Mouse (Mus musculus) frontal cortex, postnatal 36 days (tissue): ENCODE data around the gene Col5a3.

ENCODE experiments used
- DNase-seq, 2 experiments: peaks; one replicate each; pipeline ENCODE4 v3.0.0; 2022; ENCODE audit warnings: low spot score in 2 of 2

Gene Col5a3

DNA sequence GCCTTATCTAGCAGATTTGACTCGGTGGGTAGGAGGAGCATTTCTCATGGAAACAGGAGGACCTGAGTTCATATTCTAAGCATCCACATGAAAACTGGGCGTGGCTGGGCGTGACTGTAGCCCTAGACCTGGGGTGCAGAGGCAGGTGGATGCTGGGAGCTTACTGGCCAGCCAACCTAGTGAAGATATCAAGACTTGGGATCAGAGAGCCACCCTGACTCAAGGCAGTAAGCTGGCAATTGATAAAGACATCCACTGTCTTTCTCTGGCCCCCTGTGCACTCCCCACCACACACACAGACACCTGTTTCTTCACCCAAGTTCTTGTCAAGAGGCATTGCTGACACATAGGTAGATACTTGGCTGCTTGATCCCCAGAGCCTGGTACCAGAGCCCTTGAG is 66.3 kb downstream of the Col5a3 start:
- no peak for DNase-seq

DNA sequence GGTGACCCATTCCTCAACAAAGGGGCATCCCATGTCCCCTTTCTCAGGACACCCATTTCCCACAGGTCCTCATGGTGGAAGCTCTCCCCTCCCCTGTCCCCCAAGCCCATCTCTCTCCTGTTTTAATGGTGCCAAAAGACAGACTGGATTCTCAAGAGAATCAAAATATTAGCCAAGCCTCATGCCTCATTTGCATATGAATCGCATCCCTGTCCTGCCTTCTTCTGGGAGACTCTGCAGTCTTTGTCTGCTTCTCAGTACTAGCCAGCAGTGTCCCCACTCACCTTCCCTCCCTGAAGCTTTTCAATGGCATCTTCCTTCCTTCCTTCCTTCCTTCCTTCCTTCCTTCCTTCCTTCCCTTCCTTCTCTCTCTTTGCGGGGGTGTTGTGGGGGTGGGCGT is 67.2 kb downstream of the Col5a3 start:
- DNase-seq, result no peak

DNA sequence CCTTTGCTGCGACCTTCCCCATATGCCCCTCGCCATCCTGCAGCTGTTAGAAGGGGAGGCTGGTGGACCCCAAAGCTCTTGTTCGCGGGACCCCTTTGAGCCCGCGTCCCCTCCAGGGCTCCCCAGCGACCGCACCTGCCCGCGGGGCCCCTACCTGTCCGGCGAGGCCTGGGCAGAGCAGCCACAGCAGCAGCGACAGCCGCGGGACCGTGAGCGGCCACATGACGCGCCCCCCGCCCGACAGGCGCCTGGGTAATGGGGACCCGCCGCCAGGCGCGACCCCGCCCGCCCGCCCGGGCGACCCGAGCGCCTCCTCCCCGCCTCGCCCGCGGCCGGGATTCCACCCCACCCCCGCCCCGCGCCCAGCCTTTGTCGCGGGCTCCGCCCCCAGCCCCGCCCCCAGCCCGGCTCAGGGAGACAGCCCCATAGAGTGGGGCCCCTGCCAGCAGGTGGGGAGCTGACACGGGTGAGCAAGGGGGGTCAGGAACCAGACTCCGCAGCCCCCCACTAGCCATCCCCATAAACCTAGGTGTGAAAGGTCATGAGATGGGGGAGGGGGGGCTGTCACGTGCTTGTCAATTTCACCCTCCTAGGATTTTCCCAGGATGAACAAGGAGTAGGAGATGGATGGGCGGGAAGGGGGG is 68.7 kb downstream of the Col5a3 start, which contains the start of gene Olfm2:
Olfm2 (minus strand) TSS at position 333 of the 644 bp plus-strand sequence.
- no peak for DNase-seq

DNA sequence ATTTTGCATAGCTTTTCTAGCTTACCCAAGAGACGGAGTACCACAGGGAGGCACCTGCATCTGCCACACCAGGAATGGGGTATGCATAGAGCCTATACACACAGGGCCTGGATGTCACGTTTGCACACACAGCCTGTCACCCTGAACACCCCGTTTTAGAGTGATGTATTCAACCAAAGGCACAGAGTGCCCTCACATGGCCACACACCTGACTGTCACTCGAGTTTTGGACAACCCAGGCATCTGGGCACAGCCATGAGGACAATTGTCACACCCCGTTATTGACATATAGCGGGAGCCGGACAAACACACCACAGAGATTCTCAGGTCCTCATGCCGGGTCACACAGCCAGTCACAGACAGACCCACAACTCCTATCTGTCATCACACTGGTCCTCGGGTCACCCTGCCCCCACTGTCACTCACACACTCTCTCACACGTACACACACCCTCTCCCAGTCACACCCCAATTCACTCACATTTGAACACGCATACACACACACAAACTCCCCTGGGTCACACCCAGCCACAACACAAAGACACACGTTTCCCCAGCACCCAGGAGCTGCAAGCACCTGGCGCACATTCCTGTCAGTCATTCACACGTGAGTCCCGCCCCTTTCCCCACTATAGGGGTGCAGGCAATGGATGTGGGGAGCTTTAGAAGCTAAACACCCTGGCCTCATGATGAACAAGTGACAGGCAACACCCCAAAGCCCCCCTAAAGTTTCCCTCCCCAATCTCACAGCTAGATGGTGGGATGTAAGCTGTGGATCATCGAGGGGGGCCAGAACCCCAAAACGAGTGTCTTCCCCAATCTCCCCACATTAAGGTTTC is 69.5 kb downstream of the Col5a3 start:
- no peak for DNase-seq

DNA sequence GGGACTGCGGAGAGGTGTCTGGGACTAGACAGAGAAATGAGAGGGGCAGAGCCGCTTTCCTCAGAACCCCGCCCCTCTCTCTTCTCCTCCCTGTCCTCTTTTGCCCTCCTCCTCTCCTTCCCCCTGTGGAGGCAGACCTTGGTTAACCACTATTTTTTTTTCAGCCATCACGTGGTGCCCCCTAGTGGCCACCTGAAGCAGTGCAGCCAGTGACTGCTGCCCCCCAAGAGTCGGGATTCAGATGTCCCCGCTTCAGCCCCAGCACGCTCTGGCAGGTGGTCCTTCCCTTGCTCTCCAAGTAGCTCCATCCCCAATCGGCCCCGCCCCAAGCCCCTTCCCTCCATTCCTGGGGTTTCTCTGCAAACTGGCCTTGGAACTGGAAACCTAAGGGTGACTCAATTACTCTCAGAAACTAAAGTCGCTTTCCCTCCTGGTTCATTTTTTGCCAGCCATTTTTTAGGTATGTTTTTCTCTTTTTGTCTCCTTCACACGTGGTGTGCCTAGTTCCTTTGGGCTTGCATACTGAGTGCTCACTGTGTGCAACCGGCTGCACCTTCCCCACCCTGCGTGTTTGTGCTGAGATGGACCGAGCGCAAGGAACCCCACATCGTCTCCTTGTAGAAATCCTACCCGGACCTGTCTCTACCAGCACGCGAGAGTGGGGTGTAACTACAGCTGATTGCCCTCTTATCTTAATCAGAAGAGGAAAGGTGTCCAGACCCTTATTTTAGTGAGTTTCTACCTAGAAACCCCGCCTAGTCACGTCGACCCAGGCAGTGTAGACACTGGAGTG is 70.7 kb downstream of the Col5a3 start:
- DNase-seq, result peak in 1 of 2 experiments; percentile 52

DNA sequence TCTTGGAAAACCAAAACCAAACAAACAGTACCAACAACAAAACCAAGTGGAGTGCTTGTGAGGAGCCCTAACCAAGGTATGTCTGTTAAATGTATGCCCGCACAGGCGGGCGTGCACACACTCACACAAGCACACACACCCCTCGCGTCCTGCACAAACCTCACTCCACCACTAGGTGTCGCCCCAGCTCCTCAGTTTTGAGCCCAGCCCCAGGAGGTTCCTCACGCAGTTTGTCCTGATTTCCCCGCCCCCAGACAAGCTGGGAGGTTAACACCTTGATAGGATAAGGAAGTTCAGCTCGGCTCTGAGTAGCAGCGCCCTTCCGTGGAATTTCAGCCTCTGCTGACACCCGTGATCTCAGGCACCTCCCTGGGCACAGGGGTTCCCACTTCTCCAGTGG is 74.5 kb downstream of the Col5a3 start:
- DNase-seq, result peak; percentile 81 to 87

DNA sequence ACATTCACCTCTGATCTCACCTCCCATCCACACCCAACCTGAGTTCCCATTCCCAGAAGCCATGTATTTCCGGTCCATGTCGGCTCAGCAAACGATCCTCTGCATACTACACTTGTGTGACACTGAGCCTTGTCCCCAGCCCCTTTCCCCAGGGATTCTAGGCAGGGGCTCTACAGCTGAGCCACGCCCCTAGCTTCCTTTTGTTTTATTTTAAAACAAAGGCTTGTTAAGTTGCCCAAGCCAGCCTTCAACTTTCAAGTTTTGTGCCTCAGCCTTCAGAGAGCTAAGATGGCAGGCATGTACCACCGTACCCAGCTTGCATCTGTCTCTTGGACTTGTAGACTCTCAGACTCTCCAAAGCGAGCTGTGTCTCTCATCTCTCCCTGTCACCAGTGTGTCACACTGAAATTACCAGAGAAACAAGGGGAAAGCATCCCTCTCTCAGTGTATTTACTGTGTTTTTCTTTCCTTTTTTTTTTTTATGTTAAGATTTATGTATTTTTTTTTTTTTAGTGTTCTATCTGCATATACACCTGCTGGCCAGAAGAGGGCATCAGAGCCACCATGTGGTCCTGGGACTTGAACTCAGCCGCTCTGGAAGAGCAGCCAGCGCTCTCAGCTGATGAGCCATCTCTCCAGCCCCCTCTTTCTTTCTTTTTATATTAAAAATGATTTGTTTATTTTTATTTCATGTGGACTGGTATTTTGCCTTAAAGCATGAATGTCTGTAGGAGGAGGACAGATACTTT is 76.4 kb downstream of the Col5a3 start:
- DNase-seq, result no peak

DNA sequence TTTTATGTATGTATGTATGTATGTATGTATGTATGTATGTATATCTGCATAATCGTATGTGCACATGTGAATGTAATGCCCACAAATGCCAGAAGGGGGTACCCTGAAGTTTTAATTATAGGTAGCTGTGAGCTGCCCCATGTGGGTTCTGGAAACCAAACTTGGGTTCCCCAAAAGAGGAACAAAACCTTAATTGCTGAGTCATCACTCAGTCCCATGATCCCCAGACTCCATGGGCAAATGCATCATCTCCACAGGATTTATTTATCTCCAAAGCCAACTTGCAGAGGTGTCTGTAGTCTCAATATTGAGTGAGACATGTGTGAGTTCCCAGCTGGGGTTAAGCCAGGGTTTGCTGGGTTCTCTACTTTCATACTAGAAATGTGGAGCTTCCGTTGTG is 77.6 kb downstream of the Col5a3 start:
- DNase-seq, result no peak

DNA sequence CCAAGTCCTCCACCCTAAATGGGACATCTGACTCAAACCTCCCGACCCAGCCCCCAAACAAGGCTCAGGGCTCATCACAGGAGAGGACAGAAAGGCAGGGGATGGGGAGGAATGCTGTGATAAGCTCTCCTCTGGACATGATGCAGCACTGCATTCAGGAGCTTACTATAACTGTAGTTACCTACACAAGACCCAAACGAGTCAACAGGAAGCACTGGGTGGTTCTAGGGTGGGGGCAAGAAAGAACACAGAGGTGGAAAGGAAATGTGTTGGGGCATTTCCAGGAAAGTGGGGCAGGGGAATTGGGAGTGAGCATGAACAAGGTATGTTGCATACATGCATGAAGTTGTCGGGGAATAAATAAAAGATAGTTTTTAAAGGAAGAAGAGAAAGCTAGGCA is 80.2 kb downstream of the Col5a3 start:
- no peak for DNase-seq

DNA sequence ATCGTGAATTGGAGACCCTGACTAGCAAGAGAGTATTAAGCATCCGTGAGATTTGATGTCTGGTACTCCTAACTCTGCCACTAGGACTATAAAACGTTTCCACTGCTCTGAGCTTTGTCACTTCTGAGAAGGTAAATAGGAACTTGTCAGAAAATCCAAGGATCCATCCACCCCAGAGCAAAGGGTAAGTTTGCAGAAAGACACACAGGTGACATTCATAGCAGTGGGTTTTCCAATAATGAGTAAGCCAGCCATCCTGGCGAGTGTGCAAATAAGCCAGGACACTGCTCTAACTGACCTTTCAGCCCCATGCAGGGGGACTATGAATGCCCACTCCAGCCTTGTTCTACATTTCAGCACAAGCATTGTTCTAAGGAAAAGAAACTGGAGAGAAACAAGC is 83.1 kb downstream of the Col5a3 start:
- no peak for DNase-seq

DNA sequence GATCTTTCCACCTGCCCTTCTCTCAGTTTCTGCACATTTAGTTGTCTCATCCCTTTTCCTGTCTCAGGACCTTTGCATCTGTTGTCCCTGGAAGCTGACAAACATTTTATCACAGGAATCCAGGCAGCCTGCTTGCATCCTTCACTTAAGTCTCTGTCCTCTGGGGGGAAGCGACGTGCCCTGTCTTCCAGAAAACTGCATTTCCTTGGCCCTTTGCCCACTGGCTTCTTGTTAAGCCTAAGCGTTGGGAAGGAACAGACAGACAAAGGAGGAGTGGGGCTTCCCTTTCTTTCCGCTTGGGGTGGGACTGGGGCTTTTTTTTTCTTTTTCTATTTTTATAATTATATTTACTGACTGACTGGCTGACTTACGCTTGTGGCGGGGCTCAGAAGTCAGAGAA is 85.4 kb downstream of the Col5a3 start:
- DNase-seq, result no peak

DNA sequence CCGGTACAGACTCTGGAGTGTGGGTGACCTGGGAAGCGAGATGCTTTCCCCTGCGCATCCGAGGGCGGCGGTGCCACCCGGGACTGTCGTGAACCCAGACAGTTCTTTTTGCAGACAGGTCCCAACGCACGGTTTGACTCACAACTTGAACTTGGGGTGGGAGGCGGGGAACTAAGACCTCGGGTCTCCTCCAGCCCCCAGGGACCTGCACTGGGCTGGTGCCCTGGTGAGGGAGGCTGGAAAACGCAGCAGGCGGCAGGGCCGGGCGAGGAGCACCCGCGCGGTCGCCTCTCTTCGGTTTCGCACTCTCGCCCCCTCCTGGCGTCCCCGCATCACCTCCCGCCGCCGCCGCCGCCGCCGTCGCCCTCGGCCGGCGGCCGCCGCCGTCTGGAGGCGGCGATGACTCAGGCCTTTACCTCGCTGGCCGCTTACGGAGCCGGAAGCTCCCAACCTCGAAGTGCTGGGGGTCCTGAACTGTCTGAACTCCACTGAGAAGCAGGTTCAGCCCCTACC is 87.2 kb downstream of the Col5a3 start:
- peak in 1 of 2 experiments; percentile 51 for DNase-seq

DNA sequence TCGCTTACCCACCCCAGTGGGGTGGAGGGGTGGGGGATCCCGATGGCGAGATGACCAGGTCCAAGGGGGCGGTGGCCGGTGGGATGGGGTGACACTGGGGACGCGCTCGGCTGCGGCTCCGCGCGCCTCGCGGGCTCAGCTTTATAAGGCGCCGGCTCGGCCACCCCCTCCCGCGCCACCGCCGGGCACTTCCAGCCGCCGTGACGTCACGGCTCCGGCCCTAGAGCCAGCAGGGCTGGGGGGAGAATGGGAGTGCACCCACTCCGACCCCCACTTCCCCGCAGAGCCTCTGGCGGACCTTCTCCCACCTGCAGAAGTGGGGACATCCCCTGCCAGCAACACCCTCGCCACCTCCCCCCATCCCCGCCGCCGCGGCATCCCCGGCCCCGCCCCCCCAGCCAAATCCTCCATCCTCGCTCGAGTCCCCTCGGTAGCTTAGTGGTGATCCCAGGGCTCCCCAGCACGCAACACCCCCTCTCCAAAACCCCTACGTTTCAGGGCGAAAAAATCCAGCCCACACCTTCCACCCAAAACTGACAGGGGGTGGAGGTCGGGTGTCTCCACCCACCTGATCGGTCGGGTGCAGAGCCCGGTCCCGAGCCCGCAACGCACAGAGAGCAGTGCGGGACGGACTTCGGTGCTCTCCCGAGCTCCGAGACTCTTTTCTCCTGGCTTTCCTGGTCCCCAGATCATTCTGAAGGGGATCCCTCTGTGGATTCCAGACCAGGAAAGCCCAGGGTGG is 87.8 kb downstream of the Col5a3 start:
- peak in 1 of 2 experiments; percentile 52 for DNase-seq

DNA sequence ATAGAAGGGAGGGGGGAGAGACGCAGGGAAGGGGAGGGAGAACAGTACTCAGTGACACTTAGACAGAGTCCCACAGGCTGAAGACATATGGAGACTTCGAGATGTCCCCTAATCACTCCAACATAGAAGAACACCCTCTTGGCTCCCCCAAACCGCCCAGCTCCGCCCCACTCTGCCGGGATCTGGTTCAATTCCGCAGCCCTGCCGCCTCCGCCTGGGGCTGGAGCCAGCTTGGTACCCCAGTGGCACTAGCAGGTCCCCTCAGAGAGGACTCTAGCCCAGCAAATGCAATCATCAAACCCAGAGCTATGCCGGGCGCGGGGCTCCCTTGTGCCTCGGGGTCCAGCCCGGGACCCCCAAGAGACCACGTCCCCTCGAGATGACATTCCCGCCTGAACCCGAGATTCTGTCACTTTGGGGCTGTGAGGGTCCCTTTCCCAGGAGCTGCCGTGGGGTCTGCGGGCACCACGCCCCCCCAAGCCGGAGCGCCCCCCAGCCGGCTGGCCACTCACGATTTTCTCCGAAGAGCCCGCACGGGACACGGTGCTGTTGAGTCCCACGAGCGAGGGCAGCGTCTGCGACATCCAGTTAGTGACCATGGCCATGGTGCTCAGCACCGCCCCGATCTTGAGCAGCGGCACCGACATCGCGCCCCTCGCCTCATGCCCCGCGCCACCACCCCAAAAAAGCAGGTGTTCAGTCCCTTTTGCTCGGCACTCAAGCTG is 88.6 kb downstream of the Col5a3 start:
- peak in 1 of 2 experiments; percentile 50 for DNase-seq

DNA sequence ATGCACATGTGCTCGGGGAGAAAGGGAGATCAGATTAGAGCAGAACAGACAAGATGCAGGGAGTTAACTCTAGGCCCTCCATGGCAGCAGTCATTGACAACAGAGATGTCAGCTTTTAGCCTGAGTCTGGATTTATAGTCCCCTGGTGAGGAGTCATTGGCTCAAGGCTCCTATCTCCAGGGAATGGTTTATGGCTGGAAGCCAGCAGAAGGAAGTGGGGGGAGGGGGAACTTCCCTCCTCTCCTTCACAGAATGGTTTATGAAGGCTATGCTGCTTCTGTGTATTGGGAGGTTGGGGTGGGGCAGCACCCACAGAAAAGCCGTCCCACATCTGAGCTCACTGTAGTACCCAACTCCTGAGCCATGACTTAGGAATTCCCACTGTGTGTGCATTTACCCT is 93.3 kb downstream of the Col5a3 start:
- no peak for DNase-seq
